Mouse (Mus musculus) urinary bladder, postnatal 36 days (tissue): ENCODE data around the gene Stab1.
A peak's percentile ranks its signal among the peaks of the same experiment; 100 is the strongest.

Source experiments
- DNase-seq, 2 experiments: peaks; one replicate each; pipeline ENCODE4 v3.0.0; 2022; ENCODE audit warnings: low spot score in 2 of 2, mixed read lengths in 1 of 2

The Stab1 gene

DNA sequence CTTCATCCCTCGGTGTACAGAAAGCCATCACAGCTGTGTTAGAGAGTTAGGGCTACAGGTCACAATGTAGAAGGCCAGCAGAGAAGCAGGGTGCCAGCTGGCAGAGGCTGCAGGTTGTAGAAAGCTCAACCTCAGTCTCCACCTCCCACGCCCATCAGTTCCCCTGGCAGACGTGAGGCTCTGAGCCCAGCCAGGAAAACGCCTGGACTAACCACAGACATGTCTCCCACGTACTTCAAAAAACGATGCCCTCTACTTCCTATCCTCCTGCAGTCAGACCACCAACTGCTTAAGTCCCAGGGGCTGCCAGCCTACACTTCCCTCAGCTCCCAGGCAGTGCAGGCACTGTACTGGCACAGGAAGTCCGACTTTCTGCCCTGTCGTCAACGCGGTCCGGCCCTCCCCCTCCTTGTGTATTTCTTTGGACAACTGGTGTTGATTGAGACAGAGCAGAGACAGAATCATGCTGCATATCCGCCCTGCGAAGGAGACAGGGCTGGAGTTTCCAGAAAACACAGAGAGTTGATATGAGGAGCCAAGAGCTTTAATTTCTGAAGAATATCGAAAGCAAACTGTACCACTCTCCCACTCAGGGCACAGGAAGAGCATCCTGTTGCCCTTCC, 26.6 kb upstream of the Stab1 start:
- peak in 1 of 2 experiments; percentile 85 for DNase-seq

GRCm38 (mm10) chr14:31194441-31194840, 26.0 kb upstream of the Stab1 start:
- no peak for DNase-seq

GRCm38 (mm10) chr14:31193791-31194190, 25.4 kb upstream of the Stab1 start:
- no peak for DNase-seq

DNA sequence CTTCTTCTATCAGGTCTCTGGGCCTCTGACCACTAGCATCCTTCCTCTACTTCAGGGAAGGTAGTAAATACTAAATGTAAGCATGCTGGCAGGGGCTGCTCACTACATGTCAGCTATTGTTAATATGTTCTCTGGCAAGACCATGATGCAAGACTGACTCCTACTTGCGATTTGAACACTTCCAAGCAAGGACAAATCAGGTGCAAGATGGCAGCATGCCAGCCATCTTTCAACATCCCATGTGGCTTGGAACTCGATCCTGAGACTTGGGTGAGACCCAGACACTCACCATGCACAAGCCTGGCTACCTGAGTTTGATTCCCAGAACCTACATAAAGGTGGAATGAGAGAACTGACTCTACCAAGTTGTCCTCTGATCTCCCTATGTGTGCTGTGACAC, 23.5 kb upstream of the Stab1 start:
- no peak for DNase-seq

GRCm38 (mm10) chr14:31189348-31189747, 20.9 kb upstream of the Stab1 start:
- DNase-seq, result no peak

GRCm38 (mm10) chr14:31188771-31189181, 20.3 kb upstream of the Stab1 start:
- no peak for DNase-seq

- no peak for DNase-seq
These were observed 18.2 kb upstream of the Stab1 start for GRCm38 (mm10) chr14:31186656-31187055.

DNA sequence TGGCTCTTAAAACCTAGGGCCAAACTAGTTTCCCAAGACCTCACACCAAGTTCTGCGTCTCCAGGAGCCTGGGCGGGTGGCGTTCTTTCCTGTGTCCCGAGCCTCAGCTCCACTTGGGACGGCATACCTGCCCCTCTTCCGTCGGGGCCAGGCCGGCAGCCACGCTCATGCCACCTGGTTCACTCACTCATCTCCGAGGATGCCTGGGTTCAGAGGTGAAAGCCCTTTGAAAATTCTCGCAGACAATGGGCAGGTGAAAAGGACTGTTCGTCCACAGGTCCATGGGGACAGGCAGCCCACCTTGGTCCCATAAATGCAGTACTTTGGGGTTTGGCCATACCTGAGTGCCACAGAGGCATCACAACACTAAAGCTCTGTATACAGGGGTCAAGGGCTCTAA, 15.8 kb upstream of the Stab1 start:
- DNase-seq, result no peak

GRCm38 (mm10) chr14:31183541-31183940, 15.1 kb upstream of the Stab1 start:
- no peak for DNase-seq

- no peak for DNase-seq
These were observed 14.4 kb upstream of the Stab1 start for GRCm38 (mm10) chr14:31182786-31183290.

DNA sequence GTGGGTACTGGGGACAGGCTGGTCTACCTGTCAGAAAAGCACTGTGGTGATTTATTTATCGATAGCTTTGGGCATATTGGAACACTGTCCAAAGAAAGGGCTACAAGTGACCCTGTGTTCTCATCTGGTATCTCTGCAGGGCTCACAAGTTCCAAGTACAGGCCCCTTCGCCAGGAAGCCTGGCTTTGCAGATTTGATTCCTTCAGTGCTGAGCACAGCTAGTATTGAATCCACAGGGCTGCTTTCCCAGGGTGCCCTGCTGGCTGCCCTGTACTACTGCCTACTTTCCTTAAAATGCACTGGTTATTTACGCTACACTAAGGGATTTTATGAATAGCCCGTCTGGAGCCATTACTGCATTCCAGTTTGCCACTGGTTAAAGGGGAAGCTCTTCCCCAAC, 13.1 kb upstream of the Stab1 start:
- no peak for DNase-seq

DNA sequence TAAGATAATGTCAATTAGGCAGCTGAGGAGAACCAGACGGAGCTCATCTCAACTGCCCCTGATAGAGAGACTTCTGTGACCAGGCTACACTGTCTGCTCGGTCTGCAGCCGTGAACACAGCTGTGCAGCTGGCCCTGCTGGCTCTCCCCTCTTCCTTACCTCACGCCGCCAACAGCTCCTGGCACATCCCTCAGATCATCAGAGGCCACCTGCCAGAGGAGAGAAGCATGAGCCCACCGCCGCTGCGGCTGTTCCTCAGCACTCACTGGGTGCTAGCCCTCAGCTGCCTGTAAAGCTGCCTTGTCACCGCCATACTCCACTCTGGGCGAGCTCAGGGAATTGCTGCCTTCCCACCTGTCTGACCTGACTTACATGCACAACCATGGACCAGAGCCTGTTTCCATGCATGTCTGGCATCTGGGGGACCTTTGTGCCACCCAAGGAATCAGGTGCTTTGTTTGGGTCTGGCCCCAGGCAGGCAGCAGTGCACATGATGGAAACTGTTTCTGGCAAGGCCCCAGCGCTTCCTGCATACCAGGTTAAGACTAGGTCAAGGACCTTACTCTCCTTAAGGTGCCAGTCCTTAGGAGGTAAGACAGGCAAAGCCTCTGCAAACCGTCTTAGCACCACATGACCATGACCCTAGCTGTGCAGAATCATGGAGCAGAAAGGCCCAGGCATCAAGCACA, 11.4 kb upstream of the Stab1 start:
- no peak for DNase-seq

DNA sequence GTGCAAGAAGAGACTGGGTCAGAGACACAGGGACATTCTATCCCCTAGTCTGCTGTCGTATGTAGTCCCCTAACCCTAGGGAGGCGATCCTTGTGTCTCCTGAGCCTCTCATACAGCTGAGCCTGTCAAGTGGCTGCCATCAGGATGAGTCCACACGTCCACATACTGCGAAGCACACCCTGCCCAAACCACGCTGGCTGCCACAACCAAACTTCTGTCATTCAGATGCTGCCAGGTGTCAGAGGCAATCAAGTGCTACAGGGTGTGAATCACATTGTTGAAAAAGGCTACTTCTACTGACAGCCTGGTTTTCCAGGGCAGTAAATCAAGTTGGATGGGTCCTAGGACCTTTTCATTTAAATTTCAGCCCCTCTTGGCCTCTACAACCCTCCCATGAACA, 9.3 kb upstream of the Stab1 start:
- DNase-seq, result no peak

DNA sequence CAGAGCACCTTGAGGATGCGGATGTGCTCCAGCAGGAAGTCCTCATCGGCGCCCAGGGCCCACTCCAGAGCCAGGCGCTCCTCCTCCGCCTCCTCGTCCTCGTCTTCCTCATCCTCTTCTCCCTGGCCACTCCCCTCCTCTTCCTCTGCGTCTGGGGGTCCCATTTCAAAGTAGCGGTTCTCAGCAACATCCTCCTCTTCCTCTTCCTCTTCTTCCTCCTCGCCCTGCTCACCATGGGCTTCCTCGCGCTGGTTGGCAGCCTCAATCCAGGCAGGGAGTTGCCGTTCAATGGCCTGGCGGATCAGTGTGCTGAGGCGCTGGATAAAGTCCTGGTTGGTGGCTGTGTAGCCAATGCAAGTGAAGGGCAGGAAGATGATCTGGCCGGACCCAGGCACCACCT, 8.8 kb upstream of the Stab1 start:
- DNase-seq, result no peak

DNA sequence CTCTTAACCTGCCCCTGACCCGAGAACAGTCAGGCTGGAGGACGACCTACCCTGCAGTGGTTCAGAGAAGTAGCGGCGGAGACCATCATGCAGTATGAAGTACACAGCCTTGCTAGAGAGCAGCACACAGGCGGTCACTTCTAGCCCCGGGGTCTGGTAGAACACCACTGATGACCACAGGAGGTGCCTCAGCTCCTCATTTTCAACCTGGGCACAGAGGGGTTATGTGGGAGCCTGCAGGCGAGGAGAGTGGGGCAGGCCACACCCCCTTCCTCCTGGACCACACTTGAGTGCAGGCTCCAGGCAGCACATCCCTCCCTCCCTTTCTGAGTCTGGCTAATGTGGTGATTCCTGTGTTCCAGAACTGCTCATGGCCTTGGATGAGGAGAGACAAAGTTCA, 5.1 kb upstream of the Stab1 start:
- DNase-seq, result no peak

DNA sequence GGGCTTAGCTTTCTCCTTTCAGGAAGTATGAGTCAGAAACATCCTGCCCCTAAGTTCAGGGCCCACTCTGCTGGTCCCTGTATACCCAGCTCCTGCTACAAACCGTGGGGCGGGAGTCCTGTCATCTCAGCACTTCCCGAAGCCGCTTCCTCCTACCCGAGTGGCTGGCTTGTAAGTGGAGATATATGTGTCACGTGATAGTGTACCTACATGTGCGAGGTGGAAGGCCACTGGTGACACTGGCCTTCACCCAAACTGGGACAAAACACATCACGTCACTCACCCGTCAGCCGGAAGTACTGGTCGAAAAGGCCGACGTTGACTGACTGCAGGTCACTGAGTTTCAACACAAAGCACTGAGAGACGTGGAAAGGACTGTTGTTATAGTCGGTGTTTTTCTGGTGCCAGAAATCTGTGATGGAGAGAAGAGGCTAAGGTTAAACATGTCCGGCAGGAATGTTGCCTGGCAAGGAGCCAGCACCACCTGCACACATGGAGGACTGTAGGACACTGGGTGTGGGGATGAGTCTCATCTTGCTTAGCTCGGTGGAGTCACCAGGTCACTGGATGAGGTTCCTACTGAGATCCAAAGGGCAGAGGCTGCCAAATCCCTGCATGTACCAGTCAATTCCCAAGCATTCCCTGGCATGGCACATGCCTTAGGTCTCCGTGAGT, 4.5 kb upstream of the Stab1 start:
- no peak for DNase-seq

- no peak for DNase-seq
These were observed 3.4 kb upstream of the Stab1 start for GRCm38 (mm10) chr14:31171821-31172220.

- DNase-seq, result no peak
These were observed 2.9 kb upstream of the Stab1 start for GRCm38 (mm10) chr14:31171386-31171785.

DNA sequence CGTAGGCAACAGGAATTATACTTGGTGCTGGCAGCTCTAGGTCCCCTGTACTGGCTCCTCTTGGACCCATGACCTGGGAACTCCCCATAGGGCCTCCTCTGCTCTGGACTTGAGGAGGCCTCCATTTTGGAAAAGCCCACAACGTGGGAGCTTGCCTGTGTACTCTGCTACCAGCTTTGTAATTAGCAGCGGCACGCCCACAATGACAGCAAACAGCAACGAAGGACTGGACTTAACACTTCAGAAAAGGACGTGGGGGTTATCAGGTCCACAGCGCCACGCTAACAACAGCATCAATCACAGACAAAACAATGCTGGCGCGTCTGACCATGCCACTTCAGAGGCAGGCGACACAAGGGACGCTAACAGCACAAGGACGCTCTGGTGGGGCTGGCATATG, 2.5 kb upstream of the Stab1 start:
- DNase-seq, result no peak

- DNase-seq, result no peak
These were observed 1.1 kb upstream of the Stab1 start for GRCm38 (mm10) chr14:31169508-31169907.

- DNase-seq, result no peak
These were observed 1.6 kb downstream of the Stab1 start for GRCm38 (mm10) chr14:31166827-31167226.

DNA sequence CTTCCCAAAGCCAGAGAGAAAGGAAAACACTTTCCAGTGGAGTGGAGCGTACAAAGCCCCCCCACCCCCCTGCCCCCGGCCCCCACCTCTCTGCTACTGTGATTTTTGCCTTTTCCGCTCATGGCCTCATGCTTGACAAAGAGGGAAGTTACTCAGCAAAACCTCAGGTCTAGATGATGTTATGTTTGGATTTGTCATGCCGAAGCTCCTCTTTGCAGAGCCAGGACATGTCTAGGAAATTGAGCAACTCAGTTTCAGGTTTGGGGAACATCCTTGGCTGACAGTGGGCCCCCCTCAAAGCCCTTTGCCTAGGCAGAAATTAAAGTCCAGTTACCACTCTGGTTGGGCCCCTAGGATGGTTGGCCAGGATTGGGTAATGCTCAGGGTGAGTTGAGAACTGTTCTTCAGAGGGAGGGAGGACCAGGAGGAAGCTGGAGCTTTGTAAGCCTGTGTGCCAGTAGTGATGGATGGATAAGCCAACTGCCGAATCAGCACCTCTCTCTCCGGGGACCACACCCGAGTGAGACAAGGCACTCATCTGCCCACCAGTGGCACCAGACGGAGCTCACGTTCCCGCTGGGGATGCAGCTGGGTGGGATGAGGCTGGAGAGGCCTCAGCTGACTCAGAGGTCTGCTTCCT, 2.3 kb downstream of the Stab1 start:
- DNase-seq, result no peak

DNA sequence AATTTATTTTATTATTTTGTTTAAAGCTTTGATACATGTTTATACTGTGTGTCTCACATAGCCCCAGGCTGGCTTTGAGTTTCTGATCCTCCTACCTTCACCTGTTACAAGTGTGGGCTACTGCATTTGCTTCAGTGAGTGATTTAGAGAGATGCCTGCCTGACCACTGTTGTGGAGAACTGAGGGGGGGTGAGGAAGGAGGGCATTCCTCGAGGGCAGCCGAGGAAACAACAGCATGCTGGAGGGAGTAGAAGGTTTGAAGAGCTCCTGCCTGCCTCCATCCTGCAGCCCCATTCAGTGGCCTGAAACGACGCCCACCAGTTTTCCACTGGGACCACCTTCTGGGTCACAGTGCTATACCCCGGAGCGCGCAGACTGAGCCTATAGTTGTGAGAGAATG, 3.0 kb downstream of the Stab1 start:
- DNase-seq, result no peak
